Mouse (Mus musculus): ENCODE results near the gene Tbc1d24. TPM values are rescaled to one million over a fixed set of nuclear protein-coding genes. Genes with fewer than 3 reads are reported as not detected.

Tbc1d24 gene
- total and polyA plus RNA-seq, 3 experiments = 4.2 to 6.6 (median 4.5) TPM

- no peak overlapping the region for H3K4me2 ChIP-seq (ENCODE audit: insufficient read depth, low read depth, poor library complexity, severe bottlenecking)
- peaks cover 0 to 8% of the 10 kb centered on the region in 2 experiments for H3K36me3 ChIP-seq (replicated peaks in 1 of 2; ENCODE audit: control insufficient read depth in 1 of 2, insufficient read depth in 1 of 2, low read length in 1 of 2)
- no peaks in the 10 kb centered on the region for H3K9me3 ChIP-seq (replicated peaks; ENCODE audit: low read length)
- no peak overlapping the region for H3K27ac ChIP-seq (ENCODE audit: insufficient read depth, low read depth)
- H3K27me3 ChIP-seq (replicated peaks) = peaks cover 2% of the 10 kb centered on the region
- in situ Hi-C loops (cut with MboI; ENCODE audit: low pct_ligation_motif_present, low pct_unique_long_range_greater_than_20kb, low sequenced_read_pairs) (no loop called here), dilution Hi-C loops (cut with MboI; ENCODE audit: extremely low pct_ligation_motif_present, extremely low pct_unique_long_range_greater_than_20kb, low sequenced_read_pairs) (no loop called here)
- no peaks in the 10 kb centered on the region for H3K79me2 ChIP-seq (replicated peaks; ENCODE audit: control insufficient read depth, extremely low read depth, insufficient read depth, poor library complexity, severe bottlenecking)
- no peak overlapping the region for H3K4me3 ChIP-seq (replicated peaks in 1 of 3; ENCODE audit: low read depth in 2 of 3, low read length in 2 of 3, poor library complexity in 1 of 3)
- H3K4me1 ChIP-seq (ENCODE audit: control insufficient read depth in 1 of 2, insufficient read depth in 2 of 2) = peaks cover 13 to 22% of the 10 kb centered on the region in 2 experiments
- H3K9ac ChIP-seq (ENCODE audit: insufficient read depth, low read depth) = no peak overlapping the region
- no peak for DNase-seq (ENCODE audit: extremely low read depth)
- no peak for TF ChIP-seq CHD2 (IDR thresholded peaks at IDR 0.05; ENCODE audit: low read length)
- TF ChIP-seq E2F4 (IDR thresholded peaks at IDR 0.05; ENCODE audit: insufficient replicate concordance, low read depth, low read length) = no peak
- no peak for TF ChIP-seq RCOR1 (conservative IDR thresholded peaks at IDR 0.05; ENCODE audit: low read depth, low read length)
- no peak for TF ChIP-seq ZC3H11A (IDR thresholded peaks at IDR 0.05; ENCODE audit: low read depth, low read length)
- TF ChIP-seq NELFE (IDR thresholded peaks at IDR 0.05; ENCODE audit: low read depth, low read length) = no peak
- no peak for TF ChIP-seq NRF1 (IDR thresholded peaks at IDR 0.05; ENCODE audit: low read depth, low read length)
- no peak for TF ChIP-seq SIN3A (IDR thresholded peaks at IDR 0.05; ENCODE audit: low read length)
- no peak for TF ChIP-seq TCF12 (IDR thresholded peaks at IDR 0.05; ENCODE audit: low read depth, low read length)
- TF ChIP-seq KAT2A (IDR thresholded peaks at IDR 0.05; ENCODE audit: insufficient replicate concordance, low read length) = no peak
- no peak for TF ChIP-seq MYC (IDR thresholded peaks at IDR 0.05; ENCODE audit: low read depth, low read length)
- no peak for TF ChIP-seq SMC3 (IDR thresholded peaks at IDR 0.05; ENCODE audit: low read depth, low read length)
- no peak for TF ChIP-seq ELF1 (IDR thresholded peaks at IDR 0.05; ENCODE audit: low read depth, low read length)
- no peak for TF ChIP-seq USF1 (IDR thresholded peaks at IDR 0.05; ENCODE audit: low read depth, low read length)
- no peak for TF ChIP-seq POLR2AphosphoS2 (IDR thresholded peaks at IDR 0.05; ENCODE audit: low read depth, low read length)
- TF ChIP-seq CHD1 (IDR thresholded peaks at IDR 0.05; ENCODE audit: low read depth, low read length) = no peak
- no peak for TF ChIP-seq CTCF (conservative IDR thresholded peaks at IDR 0.05 in 1 of 2, IDR thresholded peaks at IDR 0.05 in 1 of 2; ENCODE audit: low read depth in 2 of 2, low read length in 2 of 2)
Measured at GRCm38 (mm10) chr17:24208641-24209042, 3.3 kb upstream of the Tbc1d24 start.

- Histone ChIP-seq H3K27ac (ENCODE audit: insufficient read depth, low read depth) (no peak overlapping the region), H3K9me3 (replicated peaks; ENCODE audit: low read length) (no peaks in the 10 kb centered on the region), H3K4me1 (ENCODE audit: control insufficient read depth in 1 of 2, insufficient read depth in 2 of 2) (peaks cover 13 to 27% of the 10 kb centered on the region in 2 experiments), H3K4me3 (replicated peaks in 1 of 3; ENCODE audit: low read depth in 2 of 3, low read length in 2 of 3, poor library complexity in 1 of 3) (no peak overlapping the region), H3K4me2 (ENCODE audit: insufficient read depth, low read depth, poor library complexity, severe bottlenecking) (no peak overlapping the region), H3K27me3 (replicated peaks) (peaks cover 2% of the 10 kb centered on the region), H3K79me2 (replicated peaks; ENCODE audit: control insufficient read depth, extremely low read depth, insufficient read depth, poor library complexity, severe bottlenecking) (no peaks in the 10 kb centered on the region), H3K36me3 (replicated peaks in 1 of 2; ENCODE audit: control insufficient read depth in 1 of 2, insufficient read depth in 1 of 2, low read length in 1 of 2) (peaks cover 0 to 8% of the 10 kb centered on the region in 2 experiments), H3K9ac (ENCODE audit: insufficient read depth, low read depth) (no peak overlapping the region)
- in situ Hi-C loops (cut with MboI; ENCODE audit: low pct_ligation_motif_present, low pct_unique_long_range_greater_than_20kb, low sequenced_read_pairs) = no loop called here
- dilution Hi-C loops (cut with MboI; ENCODE audit: extremely low pct_ligation_motif_present, extremely low pct_unique_long_range_greater_than_20kb, low sequenced_read_pairs) = no loop called here
- no peak for DNase-seq (ENCODE audit: extremely low read depth)
- TF ChIP-seq E2F4 (IDR thresholded peaks at IDR 0.05; ENCODE audit: insufficient replicate concordance, low read depth, low read length) = no peak
- no peak for TF ChIP-seq EP300 (IDR thresholded peaks at IDR 0.05; ENCODE audit: low read length)
- TF ChIP-seq HCFC1 (IDR thresholded peaks at IDR 0.05; ENCODE audit: low read depth, low read length) = no peak
- no peak for TF ChIP-seq MEF2A (IDR thresholded peaks at IDR 0.05; ENCODE audit: borderline replicate concordance, low read depth, low read length)
- TF ChIP-seq CHD1 (IDR thresholded peaks at IDR 0.05; ENCODE audit: low read depth, low read length) = no peak
- TF ChIP-seq UBTF (IDR thresholded peaks at IDR 0.05; ENCODE audit: low read depth, low read length) = no peak
- no peak for TF ChIP-seq USF2 (conservative IDR thresholded peaks at IDR 0.05; ENCODE audit: low read depth, low read length)
- TF ChIP-seq USF1 (IDR thresholded peaks at IDR 0.05; ENCODE audit: low read depth, low read length) = no peak
- TF ChIP-seq MAZ (IDR thresholded peaks at IDR 0.05; ENCODE audit: low read depth, low read length) = no peak
- TF ChIP-seq SMC3 (IDR thresholded peaks at IDR 0.05; ENCODE audit: low read depth, low read length) = no peak
Measured at GRCm38 (mm10) chr17:24207768-24208640, 2.6 kb upstream of the Tbc1d24 start.
